Mouse (Mus musculus) forebrain, embryonic 11.5 days (tissue): ENCODE data around the gene Uck2. TPM values are rescaled to one million over a fixed set of nuclear protein-coding genes. Genes with fewer than 3 reads are reported as not detected.

Experiments
- ATAC-seq: fragments of 200-750 bp; cut with Nextera tagmentation; replicated peaks from 2 replicates; pipeline ENCODE4 v1.8.0; 2017; ENCODE audit warnings: moderate TSS enrichment; ENCODE audit not compliant: low FRiP score
- DNase-seq: peaks from one replicate; pipeline ENCODE4 v3.0.0-alpha.2; 2017; ENCODE audit warnings: low spot score
- H3K27ac ChIP-seq: fragments of 300-500 bp; sonication (generic); 2 replicates; pipeline ENCODE4 v1.5.1; 2014; ENCODE audit warnings: low read depth, low read length
- H3K27me3 ChIP-seq: fragments of 300-500 bp; sonication (generic); 2 replicates; pipeline ENCODE4 v1.6.1; 2014; ENCODE audit warnings: mild to moderate bottlenecking, low read length, mixed read lengths; ENCODE audit not compliant: control insufficient read depth, insufficient read depth
- H3K36me3 ChIP-seq: fragments of 300-500 bp; sonication (generic); 2 replicates; pipeline ENCODE4 v1.6.1; 2014; ENCODE audit warnings: mild to moderate bottlenecking, low read length, moderate library complexity, mixed read lengths; ENCODE audit not compliant: control insufficient read depth, insufficient read depth
- H3K4me1 ChIP-seq: fragments of 300-500 bp; sonication (generic); replicated peaks from 2 replicates; pipeline ENCODE4 v1.6.1; 2014; ENCODE audit warnings: low read length, mixed read lengths; ENCODE audit not compliant: control insufficient read depth, insufficient read depth
- H3K4me2 ChIP-seq: fragments of 300-500 bp; sonication (generic); 2 replicates; pipeline ENCODE4 v1.6.1; 2014; ENCODE audit warnings: low read depth, mild to moderate bottlenecking, low read length, moderate library complexity, mixed read lengths; ENCODE audit not compliant: severe bottlenecking
- H3K4me3 ChIP-seq: fragments of 300-500 bp; sonication (generic); 2 replicates; pipeline ENCODE4 v1.5.1; 2014; ENCODE audit warnings: low read depth, low read length
- H3K9ac ChIP-seq: fragments of 300-500 bp; sonication (generic); 2 replicates; pipeline ENCODE4 v1.6.1; 2014; ENCODE audit warnings: low read length
- H3K9me3 ChIP-seq: fragments of 300-500 bp; sonication (generic); 2 replicates; pipeline ENCODE4 v1.6.1; 2016; ENCODE audit warnings: low read length, mixed read lengths; ENCODE audit not compliant: control insufficient read depth
- WGBS: fragments of 180-500 bp; shearing (Covaris S2); extraction: QIAGEN DNeasy Blood & Tissue Kit; methylation state at CpG from one replicate; pipeline ENCODE4 v1.1.7; 2014; 5-methylcytosine and 5-hydroxymethylcytosine counted together
- polyA plus RNA-seq: library from polyadenylated mRNA; unstranded; fragments of >200 nt; fragmentation: Nextera tagmentation; extraction: Ambion mirVana; gene quantifications from 2 replicates; pipeline ENCODE4 v1.2.1, GENCODE M21; 2014

Uck2 gene
- polyA plus RNA-seq, 1 experiment from 2014 or later: 125 TPM

DNA sequence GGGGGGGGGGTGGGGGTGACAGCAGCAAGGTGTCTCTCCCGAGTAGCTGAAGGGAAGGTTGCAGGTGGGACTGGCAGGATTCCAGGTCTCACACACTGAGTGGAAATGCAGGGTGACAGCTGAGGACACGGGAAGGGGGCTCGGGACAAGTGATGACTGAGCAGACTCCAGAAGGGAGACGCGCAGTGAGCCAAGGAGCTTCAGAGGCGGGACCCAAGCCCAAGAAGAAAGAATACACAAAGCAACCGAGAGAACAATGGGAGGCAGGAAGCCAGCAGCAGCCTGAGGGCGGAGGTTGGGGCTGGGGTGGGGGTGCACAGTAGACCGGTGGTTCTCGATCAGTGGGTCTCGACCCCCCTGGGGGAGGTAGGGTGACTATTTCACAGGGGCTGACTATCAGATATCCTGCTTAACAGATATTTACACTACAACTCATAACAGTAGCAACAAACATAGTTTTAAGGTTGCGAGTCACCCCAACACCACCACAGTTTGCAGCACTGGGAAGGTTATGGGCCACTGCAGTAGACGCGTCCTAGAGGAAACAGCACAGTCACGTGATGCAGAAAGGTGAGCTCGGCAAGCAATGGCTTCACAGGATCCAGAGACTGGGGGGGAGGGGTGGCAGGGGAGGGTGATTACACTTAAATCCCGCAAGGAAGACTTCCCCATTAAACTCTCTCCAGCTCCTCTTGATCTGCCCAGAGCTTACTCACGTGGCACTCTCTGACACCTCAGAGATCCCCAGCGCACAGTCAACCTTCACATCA, 14.6 kb downstream of the Uck2 start:
- H3K27ac ChIP-seq: no peak overlapping the region
- H3K4me1 ChIP-seq: peaks cover 15% of the 10 kb centered on the region
- no peak overlapping the region; the same call in 1 of the 2 replicates for H3K9ac ChIP-seq
- peak; percentile 64 for DNase-seq
- no peak overlapping the region for H3K4me3 ChIP-seq
- no peaks in the 10 kb centered on the region for H3K36me3 ChIP-seq
- peak overlapping the region; percentile 16; the same call in 1 of the 2 replicates for H3K4me2 ChIP-seq
- H3K9me3 ChIP-seq: no peaks in the 10 kb centered on the region
- peak; percentile 29 for ATAC-seq
- WGBS: 6% methylated on average over 19 of the region's 19 CpGs
- no peaks in the 10 kb centered on the region for H3K27me3 ChIP-seq

DNA sequence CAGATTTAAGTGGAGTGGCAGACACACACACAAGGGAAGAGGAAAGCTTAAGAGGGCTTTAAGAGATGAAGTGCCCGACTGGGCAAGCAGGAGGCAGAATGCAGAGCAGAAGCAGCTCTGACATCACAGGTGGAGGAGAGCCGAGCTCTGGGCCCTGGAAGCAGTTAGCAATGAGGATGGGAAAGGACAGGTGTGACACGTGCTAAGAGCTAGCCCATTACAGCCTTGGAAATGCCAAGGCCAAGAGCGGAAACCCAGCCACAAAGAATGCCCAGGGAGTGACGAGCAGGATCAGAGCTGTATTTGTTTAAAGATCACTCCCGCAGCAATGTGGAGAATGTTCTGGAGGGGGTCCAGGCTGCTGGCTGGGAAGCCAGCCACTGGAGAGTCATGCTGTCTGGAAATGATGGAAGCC, 15.3 kb downstream of the Uck2 start:
- WGBS: 23% methylated on average over 6 of the region's 6 CpGs
- ATAC-seq (no peak), DNase-seq (no peak)
- Histone ChIP-seq H3K4me2 (no peak overlapping the region), H3K36me3 (no peaks in the 10 kb centered on the region), H3K27ac (no peak overlapping the region), H3K9ac (no peak overlapping the region), H3K4me3 (no peak overlapping the region), H3K9me3 (no peaks in the 10 kb centered on the region), H3K4me1 (peaks cover 15% of the 10 kb centered on the region), H3K27me3 (no peaks in the 10 kb centered on the region)

DNA sequence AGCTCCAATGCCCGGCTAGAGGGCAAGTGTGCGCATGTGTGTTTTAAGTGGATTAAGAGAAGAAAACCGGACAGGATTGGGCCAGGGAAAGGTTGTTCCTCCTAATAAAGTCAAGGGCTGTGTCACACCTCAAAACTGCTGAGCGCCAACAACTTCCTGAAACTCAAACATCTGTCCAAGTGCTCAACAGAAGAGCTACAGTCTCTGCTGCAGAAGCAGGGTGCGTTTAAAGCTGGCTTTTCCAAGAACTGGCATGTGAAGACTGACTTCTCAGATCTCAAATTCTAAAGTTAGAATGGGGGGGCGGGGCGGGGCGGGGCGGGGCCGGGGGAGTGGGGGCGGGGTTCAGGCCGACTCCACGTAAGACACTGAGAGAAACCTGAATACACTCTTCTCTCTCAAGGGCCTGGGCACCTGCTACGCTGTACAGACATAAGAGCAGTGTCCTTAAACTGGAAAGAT, 15.7 kb downstream of the Uck2 start:
- no peak overlapping the region for H3K4me3 ChIP-seq
- 30% methylated on average over 14 of the region's 14 CpGs for WGBS
- no peak overlapping the region for H3K27ac ChIP-seq
- no peaks in the 10 kb centered on the region for H3K27me3 ChIP-seq
- DNase-seq (no peak), ATAC-seq (no peak)
- H3K4me1 ChIP-seq: peaks cover 15% of the 10 kb centered on the region
- H3K9ac ChIP-seq: no peak overlapping the region
- H3K9me3 ChIP-seq: no peaks in the 10 kb centered on the region
- no peaks in the 10 kb centered on the region for H3K36me3 ChIP-seq
- no peak overlapping the region for H3K4me2 ChIP-seq

DNA sequence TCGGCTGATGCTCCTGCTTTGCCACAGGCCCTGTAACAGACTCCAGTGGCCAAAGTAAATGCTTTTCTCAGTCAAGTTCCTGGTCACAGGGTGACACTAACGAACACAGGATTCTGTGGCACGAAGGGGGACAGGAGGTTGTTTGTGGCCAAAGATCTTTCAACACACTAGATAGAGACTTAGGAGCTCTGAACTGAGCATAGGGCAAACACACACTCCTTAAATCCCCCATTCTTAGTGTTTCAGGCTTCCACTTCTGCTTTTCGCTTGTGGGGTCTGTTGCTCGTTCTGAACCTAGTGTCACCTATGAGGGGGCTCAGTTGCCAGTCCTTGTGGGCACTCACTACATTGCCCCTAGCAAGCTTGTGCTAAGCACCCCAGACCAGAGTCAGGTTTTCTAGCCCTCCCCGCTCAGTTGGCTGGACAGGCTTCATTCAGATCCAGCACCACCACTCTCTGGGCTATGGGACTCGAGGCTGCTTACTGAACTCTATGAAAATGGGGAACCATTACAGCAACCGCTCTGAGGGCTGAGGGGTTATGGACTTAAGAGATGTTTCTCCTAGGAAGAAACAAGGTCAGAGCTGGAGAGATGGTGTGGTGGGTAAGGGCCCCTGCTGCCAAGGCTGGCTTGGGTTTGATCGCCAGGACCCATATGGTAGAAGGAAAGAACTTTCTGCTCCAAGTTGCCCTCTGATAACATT, 16.6 kb downstream of the Uck2 start:
- no peak overlapping the region for H3K27ac ChIP-seq
- no peaks in the 10 kb centered on the region for H3K9me3 ChIP-seq
- ATAC-seq (no peak), DNase-seq (no peak)
- no peak overlapping the region for H3K4me3 ChIP-seq
- H3K27me3 ChIP-seq: no peaks in the 10 kb centered on the region
- H3K4me2 ChIP-seq: no peak overlapping the region
- WGBS: 90% methylated on average over 9 of the region's 9 CpGs
- no peak overlapping the region for H3K9ac ChIP-seq
- H3K36me3 ChIP-seq: no peaks in the 10 kb centered on the region
- H3K4me1 ChIP-seq: peaks cover 15% of the 10 kb centered on the region

DNA sequence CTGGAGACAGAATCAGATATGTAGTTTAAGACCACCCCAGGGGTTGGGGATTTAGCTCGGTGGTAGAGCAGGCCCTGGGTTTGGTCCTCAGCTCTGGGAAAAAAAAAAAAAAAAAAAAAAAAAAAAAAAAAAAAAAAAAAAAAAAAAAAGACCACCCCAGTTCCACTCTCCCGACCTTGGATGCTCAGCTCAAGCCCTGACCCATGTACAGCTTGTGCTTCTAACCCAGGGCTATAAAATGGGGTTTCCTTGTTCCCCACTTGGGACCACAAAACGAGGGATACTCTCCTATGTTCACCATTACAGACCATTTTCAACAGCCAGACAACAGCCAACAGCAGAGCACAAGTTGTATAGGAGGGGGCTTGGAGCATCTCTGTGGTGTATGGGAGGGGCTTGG, 18.4 kb downstream of the Uck2 start:
- 75% methylated on average over 3 of the region's 3 CpGs for WGBS
- ATAC-seq (no peak), DNase-seq (no peak)
- no peak overlapping the region for H3K4me3 ChIP-seq
- no peaks in the 10 kb centered on the region for H3K9me3 ChIP-seq
- no peak overlapping the region for H3K27ac ChIP-seq
- no peaks in the 10 kb centered on the region for H3K27me3 ChIP-seq
- H3K4me2 ChIP-seq: no peak overlapping the region
- H3K36me3 ChIP-seq: no peaks in the 10 kb centered on the region
- H3K9ac ChIP-seq: no peak overlapping the region
- peaks cover 12% of the 10 kb centered on the region for H3K4me1 ChIP-seq

DNA sequence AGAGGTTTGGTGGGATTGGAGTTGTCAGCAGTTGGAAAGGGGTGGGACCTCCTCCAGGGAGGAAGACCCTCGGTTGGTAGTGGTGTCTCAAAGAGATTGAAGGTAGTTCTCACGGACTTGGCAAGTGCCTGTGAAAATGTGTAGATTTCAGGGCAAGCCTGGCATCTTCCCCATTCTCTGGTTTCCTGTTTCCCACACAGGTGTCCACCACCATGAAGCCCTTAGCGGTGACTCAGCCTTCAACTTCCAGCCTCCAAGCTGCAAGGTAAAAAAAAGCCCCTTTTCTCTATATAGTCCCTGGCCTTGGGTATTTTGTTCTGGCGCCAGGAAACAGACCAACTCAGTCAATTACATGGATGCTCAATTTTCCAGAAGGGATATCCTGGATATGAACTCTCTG, 19.8 kb downstream of the Uck2 start:
- WGBS: 90% methylated on average over 4 of the region's 4 CpGs
- DNase-seq (no peak), ATAC-seq (no peak)
- Histone ChIP-seq H3K27ac (no peak overlapping the region), H3K4me1 (peaks cover 6% of the 10 kb centered on the region), H3K4me3 (no peak overlapping the region), H3K9me3 (no peaks in the 10 kb centered on the region), H3K27me3 (no peaks in the 10 kb centered on the region), H3K36me3 (no peaks in the 10 kb centered on the region), H3K9ac (no peak overlapping the region), H3K4me2 (no peak overlapping the region)

DNA sequence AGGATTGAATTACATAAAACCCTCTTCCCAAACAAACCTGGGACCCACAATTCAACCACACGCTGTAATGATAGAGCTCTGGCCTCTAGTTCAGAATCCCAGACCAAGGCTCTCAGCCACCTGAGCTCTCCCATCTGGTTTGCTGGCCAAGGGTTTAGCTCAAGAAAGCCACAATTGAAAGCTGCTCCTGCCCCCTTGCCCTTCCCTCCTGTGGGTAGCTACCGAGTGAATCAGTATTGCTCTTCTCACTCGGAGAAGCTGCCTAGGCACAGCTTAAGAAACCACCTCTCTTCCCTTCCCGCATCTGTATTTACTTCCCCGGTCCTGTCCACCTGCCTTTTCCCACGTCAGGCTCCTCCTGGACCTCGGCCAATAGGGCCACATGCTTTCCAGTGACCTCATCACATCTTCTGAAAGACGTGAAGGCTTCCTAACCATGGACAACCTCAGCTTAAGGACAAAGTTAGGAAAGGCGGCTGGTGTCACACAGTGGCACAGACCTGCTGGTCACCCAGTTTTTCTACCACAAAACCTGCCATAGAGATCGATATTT, 22.6 kb downstream of the Uck2 start:
- H3K9ac ChIP-seq: no peak overlapping the region
- ATAC-seq (no peak), DNase-seq (no peak)
- no peaks in the 10 kb centered on the region for H3K9me3 ChIP-seq
- WGBS: 89% methylated on average over 10 of the region's 10 CpGs
- H3K4me1 ChIP-seq: no peaks in the 10 kb centered on the region
- H3K27ac ChIP-seq: no peak overlapping the region
- no peaks in the 10 kb centered on the region for H3K36me3 ChIP-seq
- no peak overlapping the region for H3K4me3 ChIP-seq
- no peaks in the 10 kb centered on the region for H3K27me3 ChIP-seq
- H3K4me2 ChIP-seq: no peak overlapping the region

DNA sequence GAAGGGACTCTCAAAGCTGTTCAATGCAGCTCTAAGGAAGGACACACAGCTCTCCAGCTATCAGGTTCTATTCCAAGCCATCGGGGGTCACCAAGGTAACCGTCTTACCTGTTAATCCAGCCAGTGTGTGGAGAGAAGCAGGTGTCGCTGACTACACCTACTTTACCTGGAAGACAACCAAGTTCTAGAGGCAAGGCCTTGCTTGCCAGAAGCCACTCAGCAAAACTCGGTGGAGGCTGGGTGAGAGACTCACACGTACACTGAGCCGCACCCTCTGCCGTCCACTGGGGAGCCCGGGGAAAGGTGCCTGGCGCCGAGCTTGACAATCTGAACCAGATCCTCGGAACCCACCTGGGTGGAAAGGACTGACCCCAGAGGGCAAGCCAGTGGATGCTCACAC, 23.4 kb downstream of the Uck2 start:
- Histone ChIP-seq H3K9me3 (no peaks in the 10 kb centered on the region), H3K9ac (no peak overlapping the region), H3K36me3 (no peaks in the 10 kb centered on the region), H3K4me3 (no peak overlapping the region), H3K4me1 (no peaks in the 10 kb centered on the region), H3K27ac (no peak overlapping the region), H3K4me2 (no peak overlapping the region), H3K27me3 (no peaks in the 10 kb centered on the region)
- ATAC-seq (no peak), DNase-seq (no peak)
- WGBS: 94% methylated on average over 11 of the region's 11 CpGs
